ENCODE assay signal across 8 mouse cellular contexts in genomic region chr2:107945837-107946451, GRCm38 (mm10).
DNase-seq lines count a peak whose midpoint lies in the region; ATAC-seq and TF ChIP-seq lines count a peak whose summit lies in the region.

No protein-coding gene starts in this region.

- no peak overlapping the region for H3K27ac ChIP-seq in kidney, embryonic 14.5 days (ENCODE audit: low read depth, low read length)
- H3K27ac ChIP-seq in kidney, embryonic 16.5 days (ENCODE audit: low read length), result no peak overlapping the region
- H3K27ac ChIP-seq in forebrain, embryonic 12.5 days, result no peak overlapping the region
- H3K27ac ChIP-seq in midbrain, embryonic 14.5 days (replicated peaks; ENCODE audit: low read depth, low read length), result no peak overlapping the region

- 10% methylated on average over 3 of the region's 3 CpGs for WGBS in kidney, embryonic 14.5 days
- 8% methylated on average over 3 of the region's 3 CpGs for WGBS in kidney, embryonic 16.5 days
- WGBS in forebrain, embryonic 12.5 days, result 3% methylated on average over 3 of the region's 3 CpGs
- WGBS in midbrain, embryonic 14.5 days, result under 1% methylated on average over 3 of the region's 3 CpGs

- TF ChIP-seq POLR2A in brain, embryonic 14.5 days (IDR thresholded peaks at IDR 0.05; ENCODE audit: borderline replicate concordance, extremely low read depth, insufficient read depth, insufficient read length, poor library complexity, severe bottlenecking), result no peak

- 0 out of 2 replicates have a peak, but pooled peaks have one; percentile 66 for ATAC-seq in kidney, embryonic 14.5 days (ENCODE audit: low FRiP score, low TSS enrichment)
- ATAC-seq in kidney, embryonic 16.5 days (ENCODE audit: low FRiP score, low TSS enrichment), result no peak
- peak; percentile 71 for ATAC-seq in forebrain, embryonic 12.5 days (ENCODE audit: low FRiP score)
- ATAC-seq in midbrain, embryonic 14.5 days (ENCODE audit: low FRiP score, low TSS enrichment), result peak; percentile 58; the same call in 1 of the 2 replicates

- peak; percentile 28 for TF ChIP-seq CTCF in E14TG2a.4 (conservative IDR thresholded peaks at IDR 0.05; ENCODE audit: low read length)
- peak; percentile 61; the same call in 1 of the 2 replicates for TF ChIP-seq CTCF in brain, embryonic 14.5 days (IDR thresholded peaks at IDR 0.05; ENCODE audit: borderline replicate concordance, extremely low read depth, insufficient read depth, insufficient read length)

- no peaks in the 10 kb centered on the region for H3K4me1 ChIP-seq in kidney, embryonic 14.5 days (ENCODE audit: control insufficient read depth, insufficient read depth, low read length)
- no peaks in the 10 kb centered on the region for H3K4me1 ChIP-seq in kidney, embryonic 16.5 days (ENCODE audit: insufficient read depth, low read length)
- no peaks in the 10 kb centered on the region for H3K4me1 ChIP-seq in E14TG2a.4 (replicated peaks; ENCODE audit: low read depth, low read length)
- H3K4me1 ChIP-seq in forebrain, embryonic 12.5 days, result peaks cover 5% of the 10 kb centered on the region; the same call in 1 of the 2 replicates
- 0 out of 2 replicates have a peak, but pooled peaks cover 3% of the 10 kb centered on the region for H3K4me1 ChIP-seq in midbrain, embryonic 14.5 days (ENCODE audit: control insufficient read depth, insufficient read depth, low read length)

- no peak overlapping the region for H3K4me2 ChIP-seq in kidney, embryonic 14.5 days (replicated peaks; ENCODE audit: low read depth, low read length)
- H3K4me2 ChIP-seq in kidney, embryonic 16.5 days (replicated peaks; ENCODE audit: low read depth, low read length), result no peak overlapping the region
- H3K4me2 ChIP-seq in forebrain, embryonic 12.5 days, result no peak overlapping the region
- no peak overlapping the region for H3K4me2 ChIP-seq in midbrain, embryonic 14.5 days (ENCODE audit: low read length)

- no peaks in the 10 kb centered on the region for H3K9me3 ChIP-seq in kidney, embryonic 14.5 days (ENCODE audit: control insufficient read depth, low read length)
- H3K9me3 ChIP-seq in kidney, embryonic 16.5 days (ENCODE audit: low read length), result no peaks in the 10 kb centered on the region
- H3K9me3 ChIP-seq in E14TG2a.4 (ENCODE audit: low read length), result no peaks in the 10 kb centered on the region
- no peaks in the 10 kb centered on the region for H3K9me3 ChIP-seq in forebrain, embryonic 12.5 days
- no peaks in the 10 kb centered on the region for H3K9me3 ChIP-seq in midbrain, embryonic 14.5 days (ENCODE audit: control insufficient read depth, low read length)

- no peak overlapping the region for H3K9ac ChIP-seq in kidney, embryonic 14.5 days (ENCODE audit: low read depth, low read length)
- no peak overlapping the region for H3K9ac ChIP-seq in kidney, embryonic 16.5 days (replicated peaks; ENCODE audit: low read length)
- H3K9ac ChIP-seq in forebrain, embryonic 12.5 days, result no peak overlapping the region
- no peak overlapping the region for H3K9ac ChIP-seq in midbrain, embryonic 14.5 days (replicated peaks; ENCODE audit: low read length)

- peak; percentile 81 for DNase-seq in brain, embryonic 14.5 days (ENCODE audit: low read depth)
- peak; percentile 76 for DNase-seq in midbrain, embryonic 14.5 days
- no peak for DNase-seq in urinary bladder, postnatal 36 days (ENCODE audit: low spot score in 2 of 2)
- no peak for DNase-seq in yolk sac, embryonic 10.5 days (ENCODE audit: low spot score)

- H3K4me3 ChIP-seq in kidney, embryonic 14.5 days (ENCODE audit: low read length), result no peak overlapping the region
- H3K4me3 ChIP-seq in kidney, embryonic 16.5 days (ENCODE audit: low read length), result no peak overlapping the region
- H3K4me3 ChIP-seq in E14TG2a.4 (replicated peaks; ENCODE audit: low read length), result no peak overlapping the region
- H3K4me3 ChIP-seq in forebrain, embryonic 12.5 days (replicated peaks), result no peak overlapping the region
- no peak overlapping the region for H3K4me3 ChIP-seq in midbrain, embryonic 14.5 days (replicated peaks; ENCODE audit: low read depth, low read length)

- no peaks in the 10 kb centered on the region for H3K36me3 ChIP-seq in kidney, embryonic 14.5 days (ENCODE audit: control insufficient read depth, insufficient read depth, low read length)
- H3K36me3 ChIP-seq in kidney, embryonic 16.5 days (ENCODE audit: insufficient read depth, low read length), result no peaks in the 10 kb centered on the region
- no peaks in the 10 kb centered on the region for H3K36me3 ChIP-seq in E14TG2a.4 (ENCODE audit: insufficient read depth, low read length)
- H3K36me3 ChIP-seq in forebrain, embryonic 12.5 days (replicated peaks), result no peaks in the 10 kb centered on the region
- no peaks in the 10 kb centered on the region for H3K36me3 ChIP-seq in midbrain, embryonic 14.5 days (ENCODE audit: control insufficient read depth, insufficient read depth, low read length)

- no peaks in the 10 kb centered on the region for H3K27me3 ChIP-seq in kidney, embryonic 14.5 days (ENCODE audit: control insufficient read depth, insufficient read depth, low read length)
- no peaks in the 10 kb centered on the region for H3K27me3 ChIP-seq in kidney, embryonic 16.5 days (ENCODE audit: insufficient read depth, low read length)
- H3K27me3 ChIP-seq in E14TG2a.4 (ENCODE audit: insufficient read depth, low read length), result no peaks in the 10 kb centered on the region
- no peaks in the 10 kb centered on the region for H3K27me3 ChIP-seq in forebrain, embryonic 12.5 days
- H3K27me3 ChIP-seq in midbrain, embryonic 14.5 days (ENCODE audit: control insufficient read depth, insufficient read depth, low read length), result no peaks in the 10 kb centered on the region

Comparison
In these comparisons a context has a peak if more than half of its experiments do, and no peak if none do; other contexts are left out.
1. DNase-seq: peak in brain, embryonic 14.5 days (single experiment) and midbrain, embryonic 14.5 days (single experiment); none in urinary bladder, postnatal 36 days (0 of 2) and yolk sac, embryonic 10.5 days (single experiment).